Mouse (Mus musculus) liver, embryonic 14.5 days (tissue): ENCODE results near the gene Ndufs5. TPM values are rescaled to one million over a fixed set of nuclear protein-coding genes. Genes with fewer than 3 reads are reported as not detected.

Source experiments
- ATAC-seq: fragments of 200-750 bp; cut with Nextera tagmentation; 2 replicates; pipeline ENCODE4 v1.8.0; 2017; ENCODE audit warnings: moderate number of reproducible peaks, mild to moderate bottlenecking, moderate library complexity; ENCODE audit not compliant: insufficient read depth
- DNase-seq, 3 experiments: peaks; one replicate each; pipeline ENCODE4 v3.0.0-alpha.2; 2012 to 2013; ENCODE audit warnings: low read depth in 3 of 3, low spot score in 3 of 3
- H3K27ac ChIP-seq: fragments of 300-500 bp; sonication (generic); 2 replicates; pipeline ENCODE4 v1.5.1; 2014; ENCODE audit warnings: moderate library complexity, mild to moderate bottlenecking, control low read depth, inconsistent platforms
- H3K27me3 ChIP-seq: fragments of 300-500 bp; sonication (generic); 2 replicates; pipeline ENCODE4 v1.6.1; 2014; ENCODE audit warnings: mild to moderate bottlenecking, low read length, moderate library complexity; ENCODE audit not compliant: control insufficient read depth, insufficient read depth
- H3K36me3 ChIP-seq: fragments of 300-500 bp; sonication (generic); replicated peaks from 2 replicates; pipeline ENCODE4 v1.6.1; 2014; ENCODE audit warnings: low read depth; ENCODE audit not compliant: control insufficient read depth, insufficient read depth
- H3K4me1 ChIP-seq, 2 experiments: fragments of 200-500 bp in 1 of 2; fragments of 300-500 bp in 1 of 2; sonication (generic) in 1 of 2; replicated peaks; 2 replicates each; pipeline ENCODE4 v1.6.1; 2012 to 2014; ENCODE audit warnings: antibody characterized with exemption in 1 of 2, inconsistent platforms in 1 of 2, low read length in 1 of 2; ENCODE audit not compliant: control insufficient read depth in 2 of 2, insufficient read depth in 2 of 2
- H3K4me2 ChIP-seq: fragments of 300-500 bp; sonication (generic); 2 replicates; pipeline ENCODE4 v1.6.1; 2014; ENCODE audit warnings: low read depth, mild to moderate bottlenecking, control low read depth, moderate library complexity
- H3K4me3 ChIP-seq, 2 experiments: fragments of 200-500 bp in 1 of 2; fragments of 300-500 bp in 1 of 2; sonication (generic) in 1 of 2; 2 replicates each; pipeline ENCODE4 v1.5.1; 2012 to 2014; ENCODE audit warnings: low read depth in 2 of 2, low read length in 2 of 2, mild to moderate bottlenecking in 2 of 2, control low read depth in 1 of 2, inconsistent platforms in 1 of 2, moderate library complexity in 1 of 2; ENCODE audit not compliant: insufficient read depth in 1 of 2
- H3K9ac ChIP-seq: fragments of 300-500 bp; sonication (generic); replicated peaks from 2 replicates; pipeline ENCODE4 v1.6.1; 2014; ENCODE audit warnings: mild to moderate bottlenecking, control low read depth, moderate library complexity
- H3K9me3 ChIP-seq: fragments of 300-500 bp; sonication (generic); 2 replicates; pipeline ENCODE4 v1.6.1; 2016; ENCODE audit warnings: low read length, mixed read lengths; ENCODE audit not compliant: control insufficient read depth
- CTCF ChIP-seq: IDR thresholded peaks from 2 replicates; pipeline ENCODE4 v1.5.1; 2016; ENCODE audit warnings: antibody characterized with exemption, low read depth, control low read depth
- EP300 ChIP-seq: IDR thresholded peaks from 2 replicates; pipeline ENCODE4 v1.6.1; 2016; ENCODE audit warnings: antibody characterized with exemption, low read depth
- whole genome bisulfite sequencing: fragments of 180-500 bp; shearing (Covaris S2); extraction: QIAGEN DNeasy Blood & Tissue Kit; methylation state at CpG from one replicate; pipeline ENCODE4 v1.1.7; 2014; ENCODE audit not compliant: insufficient replicate concordance; 5-methylcytosine and 5-hydroxymethylcytosine counted together
- polyA plus RNA-seq, 2 experiments: library from polyadenylated mRNA; depleted of rRNA in 1 of 2; stranded (reverse) in 1 of 2; unstranded in 1 of 2; fragments of >200 nt; fragmentation: Nextera tagmentation in 1 of 2; extraction: Ambion mirVana in 1 of 2; gene quantifications; 2 replicates each; pipeline versions ENCODE4 v1.2.1 to v1.2.3; 2012 to 2014

The Ndufs5 gene
- polyA plus RNA-seq, 2 experiments = 108 to 188 TPM

DNA sequence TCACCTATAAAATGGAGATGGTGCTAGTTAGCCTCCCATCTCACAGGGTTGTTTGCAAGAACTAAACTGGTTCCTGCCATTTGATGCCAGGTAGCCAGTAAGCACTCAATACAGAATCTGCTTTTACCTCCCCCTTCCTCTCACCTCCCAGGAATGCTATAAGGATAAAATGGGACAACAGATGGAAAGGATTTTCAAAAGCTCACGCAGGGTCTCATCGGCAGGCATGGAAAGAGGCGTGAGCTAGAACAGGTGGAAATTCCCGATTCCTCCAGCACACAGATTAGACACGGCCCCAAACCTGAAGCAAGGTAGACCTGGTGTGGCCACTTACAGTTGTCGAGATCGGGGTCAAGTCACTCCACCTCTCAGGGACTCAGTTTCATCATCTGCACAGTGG is 33.0 kb downstream of the Ndufs5 start:
- Histone ChIP-seq H3K4me3 (no peak overlapping the region), H3K9ac (no peak overlapping the region), H3K9me3 (no peaks in the 10 kb centered on the region), H3K27ac (no peak overlapping the region), H3K36me3 (no peaks in the 10 kb centered on the region), H3K4me1 (no peaks in the 10 kb centered on the region), H3K27me3 (peaks cover 30% of the 10 kb centered on the region), H3K4me2 (no peak overlapping the region)
- ATAC-seq = no peak
- no peak for DNase-seq
- 64% methylated on average over 7 of the region's 7 CpGs for WGBS
- no peak for TF ChIP-seq CTCF
- TF ChIP-seq EP300 = no peak

DNA sequence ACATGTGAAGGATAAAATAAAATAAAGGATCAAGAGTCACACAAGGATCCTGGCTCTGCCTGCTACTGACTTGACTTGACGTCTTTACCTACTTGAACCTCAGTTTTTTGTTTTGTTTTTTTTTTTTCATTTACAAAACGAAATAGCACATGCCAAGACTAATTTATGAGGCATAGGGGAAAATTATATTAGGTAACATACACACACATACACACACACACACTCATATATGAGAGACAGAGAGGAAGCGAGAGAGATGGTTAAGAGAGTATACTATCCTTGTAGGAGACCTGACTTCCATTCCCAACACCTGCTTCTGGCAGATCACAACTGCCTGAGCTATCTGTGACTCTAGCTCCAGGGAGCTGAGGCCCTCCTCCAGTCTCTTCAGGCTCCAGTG is 33.7 kb downstream of the Ndufs5 start, which contains the start of gene Macf1:
Macf1 (minus strand) TSS at position 101 of the 400 bp plus-strand sequence.
- 57% methylated on average over 3 of the region's 3 CpGs for WGBS
- Histone ChIP-seq H3K27me3 (peaks cover 30% of the 10 kb centered on the region), H3K4me2 (no peak within 1 kb of the TSS), H3K36me3 (no peaks in the 10 kb centered on the region), H3K4me3 (no peak within 1 kb of the TSS), H3K9ac (no peak within 1 kb of the TSS), H3K9me3 (no peaks in the 10 kb centered on the region), H3K4me1 (no peaks in the 10 kb centered on the region), H3K27ac (no peak within 1 kb of the TSS)
- TF ChIP-seq EP300 = no peak
- TF ChIP-seq CTCF = no peak
- DNase-seq = no peak
- no peak for ATAC-seq

- Histone ChIP-seq H3K4me2 (no peak overlapping the region), H3K4me3 (no peak overlapping the region), H3K9me3 (no peaks in the 10 kb centered on the region), H3K27me3 (peaks cover 23% of the 10 kb centered on the region), H3K4me1 (no peaks in the 10 kb centered on the region), H3K9ac (no peak overlapping the region), H3K36me3 (no peaks in the 10 kb centered on the region), H3K27ac (no peak overlapping the region)
- no peak for DNase-seq
- TF ChIP-seq EP300 = no peak
- no peak for TF ChIP-seq CTCF
- ATAC-seq = no peak
- WGBS = 72% methylated on average over 8 of the region's 8 CpGs
Measured at GRCm38 (mm10) chr4:123682291-123682690, 35.7 kb downstream of the Ndufs5 start.

DNA sequence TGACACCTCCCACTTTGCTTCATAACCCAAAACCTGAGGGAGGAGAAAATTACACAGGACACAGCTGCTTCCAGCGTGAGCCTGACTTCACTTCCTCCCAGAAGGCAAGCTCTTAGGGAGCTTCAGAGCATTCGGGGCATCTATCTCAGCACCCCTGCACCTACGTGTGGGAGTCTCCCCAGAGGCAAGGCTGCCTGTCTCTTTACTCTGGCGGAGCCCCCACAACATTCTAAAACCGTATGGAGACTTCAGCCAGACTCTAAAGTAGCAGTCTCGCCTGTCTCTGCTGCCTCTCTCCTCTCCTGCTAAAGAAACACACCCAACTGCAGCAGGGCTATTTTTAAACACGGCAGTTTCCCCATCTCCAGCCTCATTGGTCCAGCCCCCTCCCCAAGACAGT is 37.0 kb downstream of the Ndufs5 start:
- H3K4me2 ChIP-seq = no peak overlapping the region
- H3K27me3 ChIP-seq = peaks cover 10% of the 10 kb centered on the region
- WGBS = 26% methylated on average over 7 of the region's 7 CpGs

GRCm38 (mm10) chr4:123677060-123677804 is 40.8 kb downstream of the Ndufs5 start:
- Histone ChIP-seq H3K27ac (no peak overlapping the region), H3K4me1 (no peaks in the 10 kb centered on the region), H3K4me3 (no peak overlapping the region), H3K9ac (no peak overlapping the region), H3K9me3 (no peaks in the 10 kb centered on the region), H3K27me3 (no peaks in the 10 kb centered on the region), H3K4me2 (no peak overlapping the region), H3K36me3 (no peaks in the 10 kb centered on the region)
- no peak for TF ChIP-seq EP300
- TF ChIP-seq CTCF = no peak
- ATAC-seq (no peak), DNase-seq (no peak)
- WGBS = 72% methylated on average over 10 of the region's 10 CpGs

More for the DNA sequence above, 37.0 kb downstream of the Ndufs5 start:
- DNase-seq (no peak), ATAC-seq (no peak)
- no peak overlapping the region for H3K9ac ChIP-seq
- H3K36me3 ChIP-seq = no peaks in the 10 kb centered on the region
- no peak overlapping the region for H3K27ac ChIP-seq
- TF ChIP-seq CTCF = no peak
- no peak for TF ChIP-seq EP300
- no peak overlapping the region for H3K4me3 ChIP-seq
- H3K9me3 ChIP-seq = no peaks in the 10 kb centered on the region
- H3K4me1 ChIP-seq = no peaks in the 10 kb centered on the region
